ENCODE assay signal across 20 mouse cellular contexts in genomic region chr4:59507766-59508165, GRCm38 (mm10). TPM values are rescaled to one million over a fixed set of nuclear protein-coding genes. Genes with fewer than 3 reads are reported as not detected.
DNase-seq lines count a peak whose midpoint lies in the region; ATAC-seq and TF ChIP-seq lines count a peak whose summit lies in the region.
"Had no signal": no experiment of that assay in that cellular context is flagged by ENCODE, and none has a peak within 500 bp of the region (broad histone marks: within the 10 kb centered on the region; RNA-seq: fewer than 3 reads in every experiment).

No protein-coding gene starts in this region.

- peak; percentile 99 for TF ChIP-seq EP300 in MEL (IDR thresholded peaks at IDR 0.05; ENCODE audit: low read depth in 1 of 2, low read length in 2 of 2)

- no peak for TF ChIP-seq RAD21 in MEL (IDR thresholded peaks at IDR 0.05; ENCODE audit: low read depth, low read length)

- H3K27me3 ChIP-seq in MEL (ENCODE audit: control insufficient read depth in 1 of 2, insufficient read depth in 2 of 2, low read length in 2 of 2) = no peaks in the 10 kb centered on the region
- H3K27me3 ChIP-seq in hindbrain, embryonic 10.5 days (ENCODE audit: insufficient read depth, poor library complexity, severe bottlenecking) = no peaks in the 10 kb centered on the region
- H3K27me3 ChIP-seq in midbrain, embryonic 16.5 days (ENCODE audit: control insufficient read depth, insufficient read depth, low read depth, low read length) = no peaks in the 10 kb centered on the region
- H3K27me3 ChIP-seq: forebrain, embryonic 13.5 days; heart, embryonic 13.5 days; hindbrain, embryonic 13.5 days had no signal

- no peak overlapping the region for H3K4me2 ChIP-seq in midbrain, embryonic 16.5 days (ENCODE audit: low read length)
- H3K4me2 ChIP-seq: forebrain, embryonic 13.5 days; heart, embryonic 13.5 days; hindbrain, embryonic 13.5 days had no signal

- H3K4me3 ChIP-seq in MEL (ENCODE audit: control insufficient read depth in 1 of 2, insufficient read depth in 1 of 2, low read depth in 2 of 2, low read length in 2 of 2) = 0 out of 4 replicates have a peak overlapping the region, but pooled peaks of 1 of the 2 experiments have one; percentile 14
- H3K4me3 ChIP-seq in hindbrain, embryonic 10.5 days = no peak overlapping the region
- no peak overlapping the region for H3K4me3 ChIP-seq in midbrain, embryonic 16.5 days (ENCODE audit: low read depth, low read length)
- H3K4me3 ChIP-seq: embryonic facial prominence, embryonic 10.5 days; forebrain, embryonic 13.5 days; heart, embryonic 13.5 days; hindbrain, embryonic 13.5 days had no signal

- H3K4me1 ChIP-seq in MEL (ENCODE audit: control insufficient read depth in 1 of 2, insufficient read depth in 2 of 2, low read length in 2 of 2) = peaks cover 17 to 33% of the 10 kb centered on the region in 2 experiments
- no peaks in the 10 kb centered on the region for H3K4me1 ChIP-seq in hindbrain, embryonic 10.5 days (replicated peaks)
- no peaks in the 10 kb centered on the region for H3K4me1 ChIP-seq in midbrain, embryonic 16.5 days (ENCODE audit: control insufficient read depth, insufficient read depth, low read length)
- H3K4me1 ChIP-seq: forebrain, embryonic 13.5 days; hindbrain, embryonic 13.5 days had no signal

- H3K27ac ChIP-seq in MEL (ENCODE audit: control insufficient read depth, low read depth, low read length) = peak overlapping the region; percentile 91
- H3K27ac ChIP-seq in hindbrain, embryonic 10.5 days = no peak overlapping the region
- no peak overlapping the region for H3K27ac ChIP-seq in midbrain, embryonic 16.5 days (ENCODE audit: low read length)
- H3K27ac ChIP-seq: embryonic facial prominence, embryonic 10.5 days; forebrain, embryonic 13.5 days; heart, embryonic 13.5 days; hindbrain, embryonic 13.5 days; hindbrain, postnatal 0 days had no signal

- ATAC-seq in granulocyte monocyte progenitor cell, adult 5-6 weeks (replicated peaks; ENCODE audit: poor library complexity, severe bottlenecking) = peak; percentile 50; the same call in 1 of the 2 replicates
- peak; percentile 52 for ATAC-seq in megakaryocyte progenitor cell, adult 5-6 weeks (replicated peaks; ENCODE audit: poor library complexity)
- ATAC-seq in midbrain, embryonic 16.5 days = no peak
- ATAC-seq: forebrain, embryonic 13.5 days; forebrain, postnatal 0 days; hindbrain, postnatal 0 days had no signal

- TF ChIP-seq CTCF in MEL (IDR thresholded peaks at IDR 0.05 in 2 of 3, conservative IDR thresholded peaks at IDR 0.05 in 1 of 3; ENCODE audit: control insufficient read depth in 1 of 3, insufficient read depth in 1 of 3, low read depth in 2 of 3, low read length in 3 of 3, poor library complexity in 1 of 3, severe bottlenecking in 1 of 3) = no peak

- H3K9me3 ChIP-seq in MEL (replicated peaks; ENCODE audit: insufficient read depth, low read length) = no peaks in the 10 kb centered on the region
- H3K9me3 ChIP-seq in hindbrain, embryonic 10.5 days = no peaks in the 10 kb centered on the region
- H3K9me3 ChIP-seq in midbrain, embryonic 16.5 days (replicated peaks; ENCODE audit: control insufficient read depth, low read length, poor library complexity, severe bottlenecking) = no peaks in the 10 kb centered on the region
- H3K9me3 ChIP-seq: embryonic facial prominence, embryonic 10.5 days; forebrain, embryonic 13.5 days; heart, embryonic 13.5 days; hindbrain, embryonic 13.5 days had no signal

- WGBS in hindbrain, embryonic 10.5 days = 79% methylated on average over 2 of the region's 2 CpGs
- WGBS in midbrain, embryonic 16.5 days = 83% methylated on average over 2 of the region's 2 CpGs

- no peak for TF ChIP-seq POLR2A in MEL (IDR thresholded peaks at IDR 0.05; ENCODE audit: control insufficient read depth in 1 of 2, insufficient read depth in 1 of 2, low read depth in 1 of 2, low read length in 2 of 2, poor library complexity in 1 of 2)

- H3K79me2 ChIP-seq in MEL (ENCODE audit: control insufficient read depth, insufficient read depth, low read length, poor library complexity) = 0 out of 2 replicates have a peak, but pooled peaks cover 3% of the 10 kb centered on the region

- H3K36me3 ChIP-seq in MEL (ENCODE audit: control insufficient read depth in 1 of 2, insufficient read depth in 2 of 2, low read length in 2 of 2) = peaks cover 36 to 50% of the 10 kb centered on the region in 2 experiments
- H3K36me3 ChIP-seq in hindbrain, embryonic 10.5 days = peaks cover 42% of the 10 kb centered on the region
- no peaks in the 10 kb centered on the region; the same call in 1 of the 2 replicates for H3K36me3 ChIP-seq in midbrain, embryonic 16.5 days (ENCODE audit: control insufficient read depth, insufficient read depth, low read length)

- DNase-seq in 416B (ENCODE audit: low read depth) = peak; percentile 56
- peak; percentile 71 for DNase-seq in MEL (ENCODE audit: low read depth, low spot score)
- DNase-seq in gastrocnemius, postnatal 25 days = no peak
- no peak for DNase-seq in hindbrain, embryonic 10.5 days (ENCODE audit: low spot score)
- DNase-seq: adrenal gland, adult 2 months; adrenal gland, postnatal 36 days; cerebellum, adult 9-10 months; cerebellum, postnatal 25 days; forebrain, postnatal 0 days; gastrocnemius, postnatal 14 days; heart, adult 11 months; heart, postnatal 4 days had no signal

- H3K9ac ChIP-seq in MEL (ENCODE audit: control insufficient read depth, low read depth, low read length, poor library complexity, severe bottlenecking) = peak overlapping the region; percentile 15
- H3K9ac ChIP-seq in midbrain, embryonic 16.5 days (ENCODE audit: low read depth, low read length) = no peak overlapping the region
- H3K9ac ChIP-seq: forebrain, embryonic 13.5 days; forebrain, postnatal 0 days; heart, embryonic 13.5 days; hindbrain, embryonic 13.5 days had no signal

TF ChIP-seq in MEL, 35 proteins besides CTCF, POLR2A, EP300 and RAD21:
- TF ChIP-seq BHLHE40 (IDR thresholded peaks at IDR 0.05; ENCODE audit: borderline replicate concordance, low read depth, low read length) (peak; percentile 55; the same call in 1 of the 2 replicates), MAX (IDR thresholded peaks at IDR 0.05; ENCODE audit: low read length) (no peak), CHD2 (IDR thresholded peaks at IDR 0.05; ENCODE audit: low read length) (peak; percentile 31; the same call in 1 of the 2 replicates), GATA1 (IDR thresholded peaks at IDR 0.05; ENCODE audit: low read depth, low read length) (peak; percentile 92), MXI1 (IDR thresholded peaks at IDR 0.05; ENCODE audit: low read depth, low read length) (0 out of 2 replicates have a peak, but pooled peaks have one; percentile 43), KAT2A (conservative IDR thresholded peaks at IDR 0.05; ENCODE audit: low read depth, low read length) (no peak; the same call in 1 of the 2 replicates), NELFE (IDR thresholded peaks at IDR 0.05; ENCODE audit: low read depth, low read length) (no peak), CHD1 (IDR thresholded peaks at IDR 0.05; ENCODE audit: low read depth, low read length) (no peak), MAFK (IDR thresholded peaks at IDR 0.05; ENCODE audit: borderline replicate concordance, low read depth, low read length) (peak; percentile 58; the same call in 1 of the 2 replicates), SIN3A (IDR thresholded peaks at IDR 0.05; ENCODE audit: low read length) (peak; percentile 88), MEF2A (IDR thresholded peaks at IDR 0.05; ENCODE audit: extremely low read depth, insufficient replicate concordance, low read depth, low read length, poor library complexity, severe bottlenecking) (peak; percentile 96), JUND (IDR thresholded peaks at IDR 0.05; ENCODE audit: low read depth, low read length) (no peak; the same call in 1 of the 2 replicates), MYB (IDR thresholded peaks at IDR 0.05; ENCODE audit: low read depth, low read length) (peak; percentile 98), TBP (IDR thresholded peaks at IDR 0.05; ENCODE audit: low read depth, low read length) (no peak), MYC (IDR thresholded peaks at IDR 0.05; ENCODE audit: low read depth, low read length) (peak; percentile 61; the same call in 1 of the 2 replicates), ETS1 (IDR thresholded peaks at IDR 0.05; ENCODE audit: low read depth, low read length) (peak; percentile 96), POLR2AphosphoS2 (IDR thresholded peaks at IDR 0.05; ENCODE audit: low read length) (no peak), ZNF384 (IDR thresholded peaks at IDR 0.05; ENCODE audit: low read depth, low read length) (peak; percentile 59), SMC3 (IDR thresholded peaks at IDR 0.05; ENCODE audit: low read depth, low read length) (no peak), ZKSCAN1 (IDR thresholded peaks at IDR 0.05; ENCODE audit: low read depth, low read length) (no peak), TAL1 (IDR thresholded peaks at IDR 0.05; ENCODE audit: low read length) (peak; percentile 65), TCF12 (IDR thresholded peaks at IDR 0.05; ENCODE audit: low read depth, low read length) (peak; percentile 94), RCOR1 (IDR thresholded peaks at IDR 0.05; ENCODE audit: low read depth, low read length) (peak; percentile 78), HCFC1 (IDR thresholded peaks at IDR 0.05; ENCODE audit: low read depth, low read length) (0 out of 2 replicates have a peak, but pooled peaks have one; percentile 34), ELF1 (IDR thresholded peaks at IDR 0.05; ENCODE audit: low read depth, low read length) (peak; percentile 42; the same call in 1 of the 2 replicates)

RNA-seq across cellular contexts. Expression of gene Ptbp3, which starts 41.4 kb away (rescaled TPM):
- total RNA-seq in MEL (2012; rRNA removed) = 78.8 and 90.0 TPM in 2 replicates
- 100 to 1,000 TPM; 121 to 315 TPM for polyA plus RNA-seq in MEL (2012; ENCODE audit: insufficient read depth in 1 of 2, insufficient read length in 2 of 2, low read depth in 1 of 2, low replicate concordance in 2 of 2, missing spikeins in 1 of 2)
- 275 and 288 TPM in 2 replicates for total RNA-seq in granulocyte monocyte progenitor cell, adult 5-6 weeks (2014; fragmentation: Nextera tagmentation)
- 260 and 270 TPM in 2 replicates for total RNA-seq in granulocyte monocyte progenitor cell, adult 5-6 weeks (2017)
- total RNA-seq in megakaryocyte progenitor cell, adult 5-6 weeks (2015) = 275 and 331 TPM in 2 replicates
- total RNA-seq in megakaryocyte progenitor cell, adult 5-6 weeks (2017) = 231 and 237 TPM in 2 replicates
- 10 to 100 TPM in 1 of 2 experiments, 1 to 10 TPM in 1; 7.8 to 11.8 TPM for total RNA-seq in gastrocnemius, postnatal 25 days (2021)
- 23.2 and 31.9 TPM in 2 replicates for polyA plus RNA-seq in hindbrain, embryonic 10.5 days (2016; fragmentation: Nextera tagmentation; extraction: Ambion mirVana)
- 14.1 and 19.3 TPM in 2 replicates for polyA plus RNA-seq in midbrain, embryonic 16.5 days (2015; fragmentation: Nextera tagmentation; extraction: Ambion mirVana)

Comparison
In these comparisons a context has a peak if more than half of its experiments do, and no peak if none do; other contexts are left out.
1. DNase-seq: peak in 416B (single experiment) and MEL (single experiment); none in gastrocnemius, postnatal 25 days (single experiment) and hindbrain, embryonic 10.5 days (single experiment).